In genomic region chr3:115789063-115789462, GRCm38 (mm10) we compare ENCODE assay signal across 13 mouse cellular contexts.
DNase-seq lines count a peak whose midpoint lies in the region; ATAC-seq and TF ChIP-seq lines count a peak whose summit lies in the region.
"Had no signal": no experiment of that assay in that cellular context is flagged by ENCODE, and none has a peak within 500 bp of the region (broad histone marks: within the 10 kb centered on the region; RNA-seq: fewer than 3 reads in every experiment).

No protein-coding gene starts in this region.

- no peak for TF ChIP-seq CTCF in lung, postnatal 0 days (IDR thresholded peaks at IDR 0.05)

- TF ChIP-seq EP300 in lung, postnatal 0 days (IDR thresholded peaks at IDR 0.05), result peak; percentile 90

- H3K9me3 ChIP-seq in kidney, embryonic 14.5 days (ENCODE audit: control insufficient read depth, low read length), result no peaks in the 10 kb centered on the region
- H3K9me3 ChIP-seq in lung, postnatal 0 days (ENCODE audit: low read length), result no peaks in the 10 kb centered on the region
- H3K9me3 ChIP-seq in forebrain, embryonic 15.5 days, result no peaks in the 10 kb centered on the region
- H3K9me3 ChIP-seq: embryonic facial prominence, embryonic 12.5 days; forebrain, embryonic 12.5 days; liver, embryonic 15.5 days; midbrain, embryonic 10.5 days had no signal

- 82% methylated on average over 6 of the region's 6 CpGs for WGBS in kidney, embryonic 14.5 days
- 44% methylated on average over 6 of the region's 6 CpGs for WGBS in lung, postnatal 0 days
- WGBS in forebrain, embryonic 15.5 days, result 79% methylated on average over 6 of the region's 6 CpGs

- H3K27me3 ChIP-seq in kidney, embryonic 14.5 days (ENCODE audit: control insufficient read depth, insufficient read depth, low read length), result no peaks in the 10 kb centered on the region
- no peaks in the 10 kb centered on the region for H3K27me3 ChIP-seq in lung, postnatal 0 days (replicated peaks; ENCODE audit: insufficient read depth, low read length)
- H3K27me3 ChIP-seq in forebrain, embryonic 15.5 days, result no peaks in the 10 kb centered on the region
- H3K27me3 ChIP-seq: forebrain, embryonic 12.5 days; liver, embryonic 15.5 days had no signal

- H3K36me3 ChIP-seq in kidney, embryonic 14.5 days (ENCODE audit: control insufficient read depth, insufficient read depth, low read length), result no peaks in the 10 kb centered on the region
- no peaks in the 10 kb centered on the region for H3K36me3 ChIP-seq in lung, postnatal 0 days (ENCODE audit: insufficient read depth, low read length)
- no peaks in the 10 kb centered on the region for H3K36me3 ChIP-seq in forebrain, embryonic 15.5 days
- H3K36me3 ChIP-seq: embryonic facial prominence, embryonic 12.5 days; forebrain, embryonic 12.5 days; liver, embryonic 15.5 days; midbrain, embryonic 10.5 days had no signal

- no peak overlapping the region for H3K27ac ChIP-seq in kidney, embryonic 14.5 days (ENCODE audit: low read depth, low read length)
- H3K27ac ChIP-seq in lung, postnatal 0 days (ENCODE audit: low read length), result no peak overlapping the region; the same call in 1 of the 2 replicates
- no peak overlapping the region for H3K27ac ChIP-seq in forebrain, embryonic 15.5 days (replicated peaks)
- H3K27ac ChIP-seq: embryonic facial prominence, embryonic 12.5 days; forebrain, embryonic 12.5 days; liver, embryonic 15.5 days; midbrain, embryonic 10.5 days had no signal

- no peak overlapping the region for H3K9ac ChIP-seq in kidney, embryonic 14.5 days (ENCODE audit: low read depth, low read length)
- H3K9ac ChIP-seq in lung, postnatal 0 days (replicated peaks; ENCODE audit: low read depth), result no peak overlapping the region
- H3K9ac ChIP-seq in forebrain, embryonic 15.5 days (replicated peaks), result no peak overlapping the region
- H3K9ac ChIP-seq: embryonic facial prominence, embryonic 12.5 days; forebrain, embryonic 12.5 days; liver, embryonic 15.5 days had no signal

- no peak for ATAC-seq in kidney, embryonic 14.5 days (ENCODE audit: low FRiP score, low TSS enrichment)
- ATAC-seq in lung, postnatal 0 days, result peak; percentile 57
- no peak for ATAC-seq in forebrain, embryonic 15.5 days (replicated peaks)

- H3K4me3 ChIP-seq in kidney, embryonic 14.5 days (ENCODE audit: low read length), result no peak overlapping the region
- H3K4me3 ChIP-seq in lung, postnatal 0 days (ENCODE audit: low read depth, low read length), result no peak overlapping the region
- H3K4me3 ChIP-seq in forebrain, embryonic 15.5 days, result no peak overlapping the region
- H3K4me3 ChIP-seq: embryonic facial prominence, embryonic 12.5 days; forebrain, embryonic 12.5 days; liver, embryonic 15.5 days; midbrain, embryonic 10.5 days had no signal

- 0 out of 2 replicates have a peak, but pooled peaks cover 4% of the 10 kb centered on the region for H3K4me1 ChIP-seq in kidney, embryonic 14.5 days (ENCODE audit: control insufficient read depth, insufficient read depth, low read length)
- H3K4me1 ChIP-seq in lung, postnatal 0 days (ENCODE audit: insufficient read depth, low read depth, low read length), result peaks cover 9% of the 10 kb centered on the region
- no peaks in the 10 kb centered on the region for H3K4me1 ChIP-seq in forebrain, embryonic 15.5 days
- H3K4me1 ChIP-seq: forebrain, embryonic 12.5 days; midbrain, embryonic 10.5 days had no signal

- peak; percentile 6 for DNase-seq in adrenal gland, adult 8-10 months
- no peak for DNase-seq in adrenal gland, adult 18-20 months (ENCODE audit: low spot score in 2 of 2)
- peak; percentile 21 for DNase-seq in kidney, adult 9 months
- DNase-seq in adipocyte (ENCODE audit: low spot score), result peak; percentile 14
- DNase-seq in lung, postnatal 0 days (ENCODE audit: low spot score), result peak; percentile 35
- no peak for DNase-seq in thymus, postnatal 14 days
- DNase-seq: cerebellum, adult 8-10 months had no signal

- no peak overlapping the region for H3K4me2 ChIP-seq in kidney, embryonic 14.5 days (replicated peaks; ENCODE audit: low read depth, low read length)
- H3K4me2 ChIP-seq in lung, postnatal 0 days (replicated peaks; ENCODE audit: low read depth, low read length), result no peak overlapping the region
- no peak overlapping the region for H3K4me2 ChIP-seq in forebrain, embryonic 15.5 days (replicated peaks)
- H3K4me2 ChIP-seq: embryonic facial prominence, embryonic 12.5 days; forebrain, embryonic 12.5 days; liver, embryonic 15.5 days had no signal

Comparison
In these comparisons a context has a peak if more than half of its experiments do, and no peak if none do; other contexts are left out.
1. DNase-seq: peak in adrenal gland, adult 8-10 months (single experiment), kidney, adult 9 months (single experiment), adipocyte (single experiment) and lung, postnatal 0 days (single experiment); none in adrenal gland, adult 18-20 months (0 of 2) and thymus, postnatal 14 days (single experiment).